Comparison of ENCODE assay signal across 13 mouse cellular contexts in genomic region chr14:32167326-32167725, GRCm38 (mm10). TPM values are rescaled to one million over a fixed set of nuclear protein-coding genes. Genes with fewer than 3 reads are reported as not detected.
DNase-seq lines count a peak whose midpoint lies in the region; ATAC-seq and TF ChIP-seq lines count a peak whose summit lies in the region.
"Had no signal": no experiment of that assay in that cellular context is flagged by ENCODE, and none has a peak within 500 bp of the region (broad histone marks: within the 10 kb centered on the region; RNA-seq: fewer than 3 reads in every experiment).

No protein-coding gene starts in this region.

- H3K4me1 ChIP-seq in lung, embryonic 14.5 days (ENCODE audit: insufficient read depth) = peaks cover 7% of the 10 kb centered on the region; the same call in 1 of the 2 replicates
- peaks cover 83% of the 10 kb centered on the region for H3K4me1 ChIP-seq in liver, embryonic 12.5 days
- H3K4me1 ChIP-seq in stomach, postnatal 0 days (replicated peaks; ENCODE audit: control insufficient read depth, insufficient read depth) = no peaks in the 10 kb centered on the region
- H3K4me1 ChIP-seq in cerebellum, adult 2 months (ENCODE audit: control insufficient read depth, insufficient read depth, low read length) = no peaks in the 10 kb centered on the region; the same call in 1 of the 2 replicates
- peaks cover 14% of the 10 kb centered on the region for H3K4me1 ChIP-seq in midbrain, embryonic 15.5 days

- DNase-seq in lung, embryonic 14.5 days = no peak
- no peak for DNase-seq in lung, postnatal 25 days (ENCODE audit: low spot score)
- peak; percentile 40 for DNase-seq in c-Kit-positive CD71-positive TER-119-positive erythroid progenitor cells, embryonic 14.5 days (ENCODE audit: low spot score)
- no peak for DNase-seq in stomach, postnatal 0 days (ENCODE audit: low spot score)
- DNase-seq in cerebellum, adult 2 months = no peak
- DNase-seq: cerebellum, adult 11 months; kidney, postnatal 14 days had no signal

- 74% methylated on average over 5 of the region's 5 CpGs for WGBS in lung, embryonic 14.5 days
- WGBS in liver, embryonic 12.5 days (ENCODE audit: insufficient replicate concordance) = 27% methylated on average over 5 of the region's 5 CpGs
- 68% methylated on average over 5 of the region's 5 CpGs for WGBS in stomach, postnatal 0 days
- WGBS in cerebellum, adult 2 months = 94% methylated on average over 5 of the region's 5 CpGs
- WGBS in midbrain, embryonic 15.5 days = 91% methylated on average over 5 of the region's 5 CpGs

- no peak overlapping the region; the same call in 1 of the 2 replicates for H3K27ac ChIP-seq in lung, embryonic 14.5 days (ENCODE audit: low read depth)
- H3K27ac ChIP-seq in liver, embryonic 12.5 days = peak overlapping the region; percentile 98
- no peak overlapping the region for H3K27ac ChIP-seq in stomach, postnatal 0 days (replicated peaks)
- H3K27ac ChIP-seq in cerebellum, adult 2 months (ENCODE audit: insufficient read depth, low read length) = no peak overlapping the region
- no peak overlapping the region for H3K27ac ChIP-seq in midbrain, embryonic 15.5 days
- H3K27ac ChIP-seq: forebrain, embryonic 13.5 days; hindbrain, embryonic 13.5 days had no signal

- H3K9me3 ChIP-seq in lung, embryonic 14.5 days (ENCODE audit: low read depth, low read length) = no peaks in the 10 kb centered on the region
- H3K9me3 ChIP-seq in liver, embryonic 12.5 days (replicated peaks) = no peaks in the 10 kb centered on the region
- H3K9me3 ChIP-seq in stomach, postnatal 0 days (ENCODE audit: control insufficient read depth, low read length) = no peaks in the 10 kb centered on the region
- H3K9me3 ChIP-seq in midbrain, embryonic 15.5 days = no peaks in the 10 kb centered on the region
- H3K9me3 ChIP-seq: forebrain, embryonic 13.5 days; hindbrain, embryonic 13.5 days had no signal

- 0 out of 2 replicates have a peak, but pooled peaks cover 11% of the 10 kb centered on the region for H3K36me3 ChIP-seq in lung, embryonic 14.5 days (ENCODE audit: insufficient read depth)
- H3K36me3 ChIP-seq in liver, embryonic 12.5 days = peaks cover 34% of the 10 kb centered on the region
- no peaks in the 10 kb centered on the region; the same call in 1 of the 2 replicates for H3K36me3 ChIP-seq in stomach, postnatal 0 days (ENCODE audit: control insufficient read depth, insufficient read depth, low read length)
- no peaks in the 10 kb centered on the region for H3K36me3 ChIP-seq in midbrain, embryonic 15.5 days (replicated peaks)

- H3K4me3 ChIP-seq in lung, embryonic 14.5 days (ENCODE audit: low read depth, low read length) = peak overlapping the region; percentile 17; the same call in 1 of the 2 replicates
- peak overlapping the region; percentile 69 for H3K4me3 ChIP-seq in liver, embryonic 12.5 days
- no peak overlapping the region for H3K4me3 ChIP-seq in stomach, postnatal 0 days (ENCODE audit: low read depth, low read length)
- H3K4me3 ChIP-seq in cerebellum, adult 2 months (replicated peaks; ENCODE audit: insufficient read depth, low read depth, low read length) = no peak overlapping the region
- H3K4me3 ChIP-seq in midbrain, embryonic 15.5 days = no peak overlapping the region
- H3K4me3 ChIP-seq: forebrain, embryonic 13.5 days; hindbrain, embryonic 13.5 days had no signal

- no peak for ATAC-seq in lung, embryonic 14.5 days (ENCODE audit: insufficient read depth)
- peak; percentile 42; the same call in 1 of the 2 replicates for ATAC-seq in liver, embryonic 12.5 days
- no peak for ATAC-seq in stomach, postnatal 0 days (ENCODE audit: low FRiP score, low TSS enrichment)
- no peak for ATAC-seq in midbrain, embryonic 15.5 days (replicated peaks)
- ATAC-seq: forebrain, embryonic 13.5 days had no signal

- H3K27me3 ChIP-seq in lung, embryonic 14.5 days (ENCODE audit: insufficient read depth, low read length) = no peaks in the 10 kb centered on the region
- H3K27me3 ChIP-seq in liver, embryonic 12.5 days (replicated peaks) = no peaks in the 10 kb centered on the region
- H3K27me3 ChIP-seq in stomach, postnatal 0 days (ENCODE audit: control insufficient read depth, insufficient read depth, low read length) = no peaks in the 10 kb centered on the region
- no peaks in the 10 kb centered on the region for H3K27me3 ChIP-seq in cerebellum, adult 2 months (ENCODE audit: control insufficient read depth, insufficient read depth, low read length)
- H3K27me3 ChIP-seq in midbrain, embryonic 15.5 days (replicated peaks) = no peaks in the 10 kb centered on the region
- H3K27me3 ChIP-seq: forebrain, embryonic 13.5 days; hindbrain, embryonic 13.5 days had no signal

- no peak for TF ChIP-seq EP300 in stomach, postnatal 0 days (optimal IDR thresholded peaks at IDR 0.05)

- no peak for TF ChIP-seq POLR2A in cerebellum, adult 2 months (IDR thresholded peaks at IDR 0.05; ENCODE audit: borderline replicate concordance, insufficient read depth, low read length)

- H3K4me2 ChIP-seq in lung, embryonic 14.5 days = peak overlapping the region; percentile 31; the same call in 1 of the 2 replicates
- H3K4me2 ChIP-seq in liver, embryonic 12.5 days = peak overlapping the region; percentile 89
- peak overlapping the region; percentile 80 for H3K4me2 ChIP-seq in stomach, postnatal 0 days (replicated peaks; ENCODE audit: low read depth)
- H3K4me2 ChIP-seq in midbrain, embryonic 15.5 days = no peak overlapping the region
- H3K4me2 ChIP-seq: forebrain, embryonic 13.5 days; hindbrain, embryonic 13.5 days had no signal

- H3K9ac ChIP-seq in lung, embryonic 14.5 days = no peak overlapping the region
- peak overlapping the region; percentile 78 for H3K9ac ChIP-seq in liver, embryonic 12.5 days
- no peak overlapping the region for H3K9ac ChIP-seq in stomach, postnatal 0 days (ENCODE audit: low read length)
- no peak overlapping the region for H3K9ac ChIP-seq in midbrain, embryonic 15.5 days
- H3K9ac ChIP-seq: forebrain, embryonic 13.5 days; hindbrain, embryonic 13.5 days had no signal

- no peak for TF ChIP-seq CTCF in lung, embryonic 14.5 days (IDR thresholded peaks at IDR 0.05; ENCODE audit: low read depth)
- no peak for TF ChIP-seq CTCF in stomach, postnatal 0 days (IDR thresholded peaks at IDR 0.05; ENCODE audit: low read depth)
- no peak for TF ChIP-seq CTCF in cerebellum, adult 2 months (IDR thresholded peaks at IDR 0.05; ENCODE audit: borderline replicate concordance, insufficient read depth, low read depth, low read length)

RNA-seq across cellular contexts. Expression of gene Ncoa4, which starts 7.7 kb away (rescaled TPM):
- 105 and 108 TPM in 2 replicates for polyA plus RNA-seq in lung, embryonic 14.5 days (2014; fragmentation: Nextera tagmentation; extraction: Ambion mirVana)
- 289 and 291 TPM in 2 replicates for polyA plus RNA-seq in liver, embryonic 12.5 days (2016; fragmentation: Nextera tagmentation; extraction: Ambion mirVana)
- polyA plus RNA-seq in stomach, postnatal 0 days (2015; fragmentation: Nextera tagmentation; extraction: Ambion mirVana) = 97.2 and 100 TPM in 2 replicates
- polyA plus RNA-seq in cerebellum, adult 2 months (2012; rRNA removed) = 69.7 and 78.5 TPM in 2 replicates
- 104 and 106 TPM in 2 replicates for polyA plus RNA-seq in midbrain, embryonic 15.5 days (2015; fragmentation: Nextera tagmentation; extraction: Ambion mirVana)

RNA-seq across cellular contexts. Expression of gene Msmb, which starts 25.5 kb away (rescaled TPM):
- not detected in 2 replicates for polyA plus RNA-seq in lung, embryonic 14.5 days (2014; fragmentation: Nextera tagmentation; extraction: Ambion mirVana)
- 0.36 and 0.50 TPM in 2 replicates for polyA plus RNA-seq in liver, embryonic 12.5 days (2016; fragmentation: Nextera tagmentation; extraction: Ambion mirVana)
- not detected in 2 replicates for polyA plus RNA-seq in stomach, postnatal 0 days (2015; fragmentation: Nextera tagmentation; extraction: Ambion mirVana)
- not detected in 2 replicates for polyA plus RNA-seq in cerebellum, adult 2 months (2012; rRNA removed)
- not detected in 2 replicates for polyA plus RNA-seq in midbrain, embryonic 15.5 days (2015; fragmentation: Nextera tagmentation; extraction: Ambion mirVana)
- polyA plus RNA-seq: forebrain, embryonic 13.5 days; hindbrain, embryonic 13.5 days; liver, adult 2 months; urinary bladder, adult 2 months had no signal

RNA-seq across cellular contexts. Expression of gene Timm23, which starts 34.4 kb away (rescaled TPM):
- 293 and 296 TPM in 2 replicates for polyA plus RNA-seq in lung, embryonic 14.5 days (2014; fragmentation: Nextera tagmentation; extraction: Ambion mirVana)
- polyA plus RNA-seq in liver, embryonic 12.5 days (2016; fragmentation: Nextera tagmentation; extraction: Ambion mirVana) = 280 and 286 TPM in 2 replicates
- 218 and 234 TPM in 2 replicates for polyA plus RNA-seq in stomach, postnatal 0 days (2015; fragmentation: Nextera tagmentation; extraction: Ambion mirVana)
- polyA plus RNA-seq in cerebellum, adult 2 months (2012; rRNA removed) = 178 and 182 TPM in 2 replicates
- 204 and 211 TPM in 2 replicates for polyA plus RNA-seq in midbrain, embryonic 15.5 days (2015; fragmentation: Nextera tagmentation; extraction: Ambion mirVana)

RNA-seq across cellular contexts. Expression of gene Parg, which starts 34.4 kb away (rescaled TPM):
- 53.4 and 54.5 TPM in 2 replicates for polyA plus RNA-seq in lung, embryonic 14.5 days (2014; fragmentation: Nextera tagmentation; extraction: Ambion mirVana)
- polyA plus RNA-seq in liver, embryonic 12.5 days (2016; fragmentation: Nextera tagmentation; extraction: Ambion mirVana) = 22.7 and 26.1 TPM in 2 replicates
- 15.2 and 17.5 TPM in 2 replicates for polyA plus RNA-seq in stomach, postnatal 0 days (2015; fragmentation: Nextera tagmentation; extraction: Ambion mirVana)
- polyA plus RNA-seq in cerebellum, adult 2 months (2012; rRNA removed) = 16.1 and 16.5 TPM in 2 replicates
- polyA plus RNA-seq in midbrain, embryonic 15.5 days (2015; fragmentation: Nextera tagmentation; extraction: Ambion mirVana) = 35.8 and 36.5 TPM in 2 replicates

Comparison
In these comparisons a context has a peak if more than half of its experiments do, and no peak if none do; other contexts are left out.
1. H3K4me3 ChIP-seq: peak in lung, embryonic 14.5 days (single experiment) and liver, embryonic 12.5 days (single experiment); none in stomach, postnatal 0 days (single experiment), cerebellum, adult 2 months (single experiment) and midbrain, embryonic 15.5 days (single experiment).